ENCODE assay signal across 29 mouse cellular contexts in the genomic region with DNA sequence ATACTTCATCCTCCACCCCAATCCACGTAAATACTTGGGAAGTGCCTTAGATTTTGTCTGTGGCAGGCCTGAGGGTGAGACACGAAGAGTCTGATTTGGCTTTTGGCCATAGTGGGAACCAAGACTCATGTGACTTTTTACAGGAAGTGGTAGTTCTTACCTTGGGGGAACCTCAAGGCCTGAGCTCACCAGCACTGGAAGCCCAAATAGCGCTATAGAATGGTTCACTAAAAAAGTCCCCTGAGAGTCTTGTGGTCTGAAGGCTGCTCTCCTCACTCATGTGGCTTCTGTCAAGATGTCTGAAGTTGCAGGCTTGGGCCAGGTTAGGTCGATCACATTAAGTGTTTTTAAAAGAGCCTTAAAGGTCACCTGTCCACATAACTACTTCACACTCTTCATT. TPM values are rescaled to one million over a fixed set of nuclear protein-coding genes. Genes with fewer than 3 reads are reported as not detected.
DNase-seq lines count a peak whose midpoint lies in the region; ATAC-seq and TF ChIP-seq lines count a peak whose summit lies in the region.
"Had no signal": no experiment of that assay in that cellular context is flagged by ENCODE, and none has a peak within 500 bp of the region (broad histone marks: within the 10 kb centered on the region; RNA-seq: fewer than 3 reads in every experiment).

No protein-coding gene starts in this region.

- H3K27ac ChIP-seq in spleen, adult 2 months (ENCODE audit: insufficient read depth, low read length), result peak overlapping the region; percentile 48; the same call in 1 of the 2 replicates
- H3K27ac ChIP-seq: forebrain, embryonic 15.5 days; hindbrain, embryonic 12.5 days; kidney, embryonic 15.5 days; limb, embryonic 12.5 days; liver, embryonic 14.5 days; lung, embryonic 15.5 days; macrophage; midbrain, embryonic 12.5 days; neural tube, embryonic 15.5 days had no signal

- H3K4me3 ChIP-seq in spleen, adult 2 months (ENCODE audit: extremely low read depth, insufficient read depth, insufficient read length), result no peak overlapping the region
- H3K4me3 ChIP-seq: forebrain, embryonic 15.5 days; hindbrain, embryonic 12.5 days; kidney, embryonic 15.5 days; limb, embryonic 12.5 days; lung, embryonic 15.5 days; midbrain, embryonic 12.5 days; neural tube, embryonic 15.5 days had no signal

- no peak for TF ChIP-seq POLR2A in spleen, adult 2 months (IDR thresholded peaks at IDR 0.05; ENCODE audit: low read depth, low read length)

- H3K36me3 ChIP-seq in spleen, adult 2 months (ENCODE audit: control insufficient read depth, insufficient read depth, low read length), result no peaks in the 10 kb centered on the region
- no peaks in the 10 kb centered on the region for H3K36me3 ChIP-seq in splenic B cell, adult 2 months (ENCODE audit: control insufficient read depth, insufficient read depth, low read length, poor library complexity, severe bottlenecking)
- H3K36me3 ChIP-seq: forebrain, embryonic 15.5 days; G1E; hindbrain, embryonic 12.5 days; kidney, embryonic 15.5 days; limb, embryonic 12.5 days; lung, embryonic 15.5 days; midbrain, embryonic 12.5 days; neural tube, embryonic 15.5 days had no signal

- TF ChIP-seq CTCF in spleen, adult 2 months (IDR thresholded peaks at IDR 0.05; ENCODE audit: extremely low read depth, insufficient read depth, insufficient read length, insufficient replicate concordance), result no peak

- peak; percentile 93 for ATAC-seq in CD4-positive, CD25-positive, alpha-beta regulatory T cell, adult 4 months
- ATAC-seq in inflammation-experienced regulatory T-cells, adult 6 months, result peak; percentile 92
- ATAC-seq: forebrain, embryonic 15.5 days had no signal

- H3K27me3 ChIP-seq in spleen, adult 2 months (ENCODE audit: control insufficient read depth, insufficient read depth, low read length), result no peaks in the 10 kb centered on the region
- no peaks in the 10 kb centered on the region for H3K27me3 ChIP-seq in splenic B cell, adult 2 months (ENCODE audit: control insufficient read depth, insufficient read depth, low read length, poor library complexity, severe bottlenecking)
- H3K27me3 ChIP-seq: forebrain, embryonic 15.5 days; hindbrain, embryonic 12.5 days; kidney, embryonic 15.5 days; limb, embryonic 12.5 days; lung, embryonic 15.5 days; midbrain, embryonic 12.5 days; neural tube, embryonic 15.5 days had no signal

- DNase-seq in spleen, adult 2 months (ENCODE audit: low read depth in 1 of 2, low spot score in 2 of 2), result peak; percentile 19 to 56
- DNase-seq in spleen, postnatal 10 days (ENCODE audit: low spot score in 2 of 2), result no peak
- peak; percentile 75 for DNase-seq in splenic B cell, adult 2 months (ENCODE audit: low read depth, low spot score)
- no peak for DNase-seq in gastrocnemius, postnatal 25 days
- no peak for DNase-seq in cerebellum, adult 9-10 months
- DNase-seq: adrenal gland, postnatal 25 days; cerebellum, adult 11 months; cerebellum, postnatal 25 days; embryo, embryonic 11 days; heart, postnatal 10 days; kidney, postnatal 4 days; right cerebral cortex, postnatal 25 days had no signal

- 24% methylated on average over 4 of the region's 4 CpGs for WGBS in spleen, adult 2 months

- peaks cover 3% of the 10 kb centered on the region; the same call in 1 of the 2 replicates for H3K4me1 ChIP-seq in spleen, adult 2 months (ENCODE audit: control insufficient read depth, insufficient read depth, insufficient read length)
- H3K4me1 ChIP-seq: forebrain, embryonic 15.5 days; hindbrain, embryonic 12.5 days; kidney, embryonic 15.5 days; limb, embryonic 12.5 days; lung, embryonic 15.5 days; midbrain, embryonic 12.5 days; neural tube, embryonic 15.5 days had no signal

RNA-seq across cellular contexts. Expression of gene Spata3, which starts 18.6 kb away (rescaled TPM):
- polyA plus RNA-seq in spleen, adult 2 months (2012; rRNA removed), result not detected in 2 replicates
- polyA plus RNA-seq in CD4-positive, CD25-positive, alpha-beta regulatory T cell, adult 4 months (2017; shearing (Covaris generic)), result not detected
- polyA plus RNA-seq in inflammation-experienced regulatory T-cells, adult 6 months (2017; shearing (Covaris generic)), result under 1 TPM in 1 of 3 experiments, not detected in 2; 0.39 TPM
- not detected for total RNA-seq in gastrocnemius, postnatal 25 days (2021)
- total RNA-seq: adrenal gland, postnatal 25 days; G1E; gastrocnemius, postnatal 4 days; heart, postnatal 10 days had no signal
- polyA plus RNA-seq: embryonic facial prominence, embryonic 14.5 days; G1E; heart, embryonic 11.5 days; hindbrain, embryonic 12.5 days; intestine, embryonic 14.5 days; kidney, embryonic 15.5 days; limb, embryonic 12.5 days; lung, embryonic 15.5 days; macrophage had no signal

RNA-seq across cellular contexts. Expression of gene Gpr55, which starts 37.2 kb away (rescaled TPM):
- polyA plus RNA-seq in spleen, adult 2 months (2012; rRNA removed), result 1.2 and 2.1 TPM in 2 replicates
- 10 to 100 TPM in 1 of 2 experiments, 1 to 10 TPM in 1; 2.7 to 10.2 TPM for polyA plus RNA-seq in CD4-positive, CD25-positive, alpha-beta regulatory T cell, adult 4 months (2017; shearing (Covaris generic))
- 1 to 10 TPM; 2.3 to 5.7 (median 2.6) TPM for polyA plus RNA-seq in inflammation-experienced regulatory T-cells, adult 6 months (2017; shearing (Covaris generic))
- not detected for total RNA-seq in gastrocnemius, postnatal 25 days (2021)
- total RNA-seq: gastrocnemius, postnatal 4 days; heart, postnatal 10 days; layer of hippocampus, postnatal 14 days had no signal
- polyA plus RNA-seq: embryonic facial prominence, embryonic 14.5 days; heart, embryonic 11.5 days; intestine, embryonic 14.5 days; limb, embryonic 12.5 days had no signal

RNA-seq across cellular contexts. Expression of gene 2810459M11Rik, which starts 47.7 kb away (rescaled TPM):
- 0.07 TPM in 1 of 2 replicates, not detected in the other for polyA plus RNA-seq in spleen, adult 2 months (2012; rRNA removed)
- polyA plus RNA-seq in CD4-positive, CD25-positive, alpha-beta regulatory T cell, adult 4 months (2017; shearing (Covaris generic)), result not detected
- not detected for polyA plus RNA-seq in inflammation-experienced regulatory T-cells, adult 6 months (2017; shearing (Covaris generic))
- not detected for total RNA-seq in gastrocnemius, postnatal 25 days (2021)
- total RNA-seq: heart, postnatal 10 days had no signal
- polyA plus RNA-seq: G1E, macrophage had no signal

Comparison
In these comparisons a context has a peak if more than half of its experiments do, and no peak if none do; other contexts are left out.
1. DNase-seq: peak in spleen, adult 2 months (2 of 2) and splenic B cell, adult 2 months (single experiment); none in spleen, postnatal 10 days (0 of 2), gastrocnemius, postnatal 25 days (single experiment) and cerebellum, adult 9-10 months (single experiment).